Mouse (Mus musculus) heart, embryonic 11.5 days (tissue): ENCODE measurements around the gene Atp5d. TPM values are rescaled to one million over a fixed set of nuclear protein-coding genes. Genes with fewer than 3 reads are reported as not detected.

Experiments used
- ATAC-seq: fragments of 200-750 bp; cut with Nextera tagmentation; replicated peaks from 2 replicates; pipeline ENCODE4 v1.8.0; 2017; ENCODE audit warnings: moderate library complexity; ENCODE audit not compliant: insufficient number of reproducible peaks, low FRiP score, low TSS enrichment
- H3K27ac ChIP-seq: fragments of 300-500 bp; sonication (generic); 2 replicates; pipeline ENCODE4 v1.5.1; 2014; ENCODE audit warnings: mild to moderate bottlenecking, low read depth, low read length
- H3K27me3 ChIP-seq: fragments of 300-500 bp; sonication (generic); 2 replicates; pipeline ENCODE4 v1.6.1; 2014; ENCODE audit warnings: mild to moderate bottlenecking, low read length, mixed read lengths; ENCODE audit not compliant: control insufficient read depth, insufficient read depth
- H3K36me3 ChIP-seq: fragments of 300-500 bp; sonication (generic); 2 replicates; pipeline ENCODE4 v1.6.1; 2014; ENCODE audit warnings: mild to moderate bottlenecking, low read length, moderate library complexity, mixed read lengths; ENCODE audit not compliant: control insufficient read depth, insufficient read depth
- H3K4me1 ChIP-seq: fragments of 300-500 bp; sonication (generic); 2 replicates; pipeline ENCODE4 v1.6.1; 2014; ENCODE audit warnings: low read length; ENCODE audit not compliant: control insufficient read depth, insufficient read depth
- H3K4me2 ChIP-seq: fragments of 300-500 bp; sonication (generic); 2 replicates; pipeline ENCODE4 v1.6.1; 2014; ENCODE audit warnings: mild to moderate bottlenecking, moderate library complexity
- H3K4me3 ChIP-seq: fragments of 300-500 bp; sonication (generic); 2 replicates; pipeline ENCODE4 v1.5.1; 2014; ENCODE audit warnings: low read depth, low read length
- H3K9ac ChIP-seq: fragments of 300-500 bp; sonication (generic); 2 replicates; pipeline ENCODE4 v1.6.1; 2014; ENCODE audit warnings: mild to moderate bottlenecking, low read depth, low read length, moderate library complexity
- H3K9me3 ChIP-seq: fragments of 300-500 bp; sonication (generic); replicated peaks from 2 replicates; pipeline ENCODE4 v1.6.1; 2016; ENCODE audit warnings: low read length; ENCODE audit not compliant: control insufficient read depth
- WGBS: fragments of 180-500 bp; shearing (Covaris S2); extraction: QIAGEN DNeasy Blood & Tissue Kit; methylation state at CpG from one replicate; pipeline ENCODE4 v1.1.7; 2014; ENCODE audit not compliant: insufficient replicate concordance; 5-methylcytosine and 5-hydroxymethylcytosine counted together
- polyA plus RNA-seq: library from polyadenylated mRNA; unstranded; fragments of >200 nt; fragmentation: Nextera tagmentation; extraction: Ambion mirVana; gene quantifications from 2 replicates; pipeline ENCODE4 v1.2.1, GENCODE M21; 2014

Atp5d gene
- polyA plus RNA-seq, 1 experiment from 2014 or later, result 785 TPM

GRCm38 (mm10) chr10:80140666-80141035 lies 2.2 kb downstream of the Atp5d start, which contains the start of gene Cbarp:
Gene Cbarp, minus strand, starts transcription at chr10:80140835.
- 67% methylated on average over 10 of the region's 10 CpGs for WGBS
- Histone ChIP-seq H3K27ac (peak within 1 kb of the TSS; percentile 74), H3K36me3 (peaks cover 16% of the 10 kb centered on the region), H3K27me3 (peaks cover 23% of the 10 kb centered on the region), H3K9me3 (no peaks in the 10 kb centered on the region), H3K9ac (peak within 1 kb of the TSS; percentile 93), H3K4me3 (peak within 1 kb of the TSS; percentile 84), H3K4me1 (peaks cover 37% of the 10 kb centered on the region), H3K4me2 (peak within 1 kb of the TSS; percentile 97)
- ATAC-seq, result no peak

- no peaks in the 10 kb centered on the region for H3K9me3 ChIP-seq
- under 1% methylated on average over 29 of the region's 29 CpGs for whole genome bisulfite sequencing
- H3K27me3 ChIP-seq, result peaks cover 21% of the 10 kb centered on the region
- peak overlapping the region; percentile 94 for H3K4me2 ChIP-seq
- peaks cover 21% of the 10 kb centered on the region for H3K36me3 ChIP-seq
- peaks cover 43% of the 10 kb centered on the region for H3K4me1 ChIP-seq
- peak overlapping the region; percentile 74 for H3K27ac ChIP-seq
- peak; percentile 72 for ATAC-seq
- peak overlapping the region; percentile 84 for H3K4me3 ChIP-seq
- peak overlapping the region; percentile 73 for H3K9ac ChIP-seq
These were observed 2.8 kb downstream of the Atp5d start for GRCm38 (mm10) chr10:80141243-80141642.

GRCm38 (mm10) chr10:80141786-80142529 lies 3.5 kb downstream of the Atp5d start:
- Histone ChIP-seq H3K27ac (peak overlapping the region; percentile 82), H3K9me3 (no peaks in the 10 kb centered on the region), H3K4me3 (peak overlapping the region; percentile 84), H3K4me2 (peak overlapping the region; percentile 94), H3K27me3 (peaks cover 14% of the 10 kb centered on the region), H3K36me3 (peaks cover 23% of the 10 kb centered on the region), H3K4me1 (peaks cover 44% of the 10 kb centered on the region), H3K9ac (peak overlapping the region; percentile 93)
- ATAC-seq, result peak; percentile 78
- WGBS, result under 1% methylated on average over 43 of the region's 43 CpGs

- no peak for ATAC-seq
- WGBS, result under 1% methylated on average over 15 of the region's 15 CpGs
- Histone ChIP-seq H3K4me1 (peaks cover 46% of the 10 kb centered on the region), H3K9ac (peak overlapping the region; percentile 93), H3K4me3 (peak overlapping the region; percentile 84), H3K27me3 (peaks cover 8% of the 10 kb centered on the region), H3K27ac (peak overlapping the region; percentile 82), H3K36me3 (peaks cover 23% of the 10 kb centered on the region), H3K9me3 (no peaks in the 10 kb centered on the region), H3K4me2 (peak overlapping the region; percentile 94)
These were observed 4.1 kb downstream of the Atp5d start for GRCm38 (mm10) chr10:80142530-80142925.

GRCm38 (mm10) chr10:80143664-80144063 lies 5.2 kb downstream of the Atp5d start:
- no peaks in the 10 kb centered on the region for H3K9me3 ChIP-seq
- H3K4me3 ChIP-seq, result peak overlapping the region; percentile 18
- peaks cover 40% of the 10 kb centered on the region for H3K4me1 ChIP-seq

GRCm38 (mm10) chr10:80144159-80144558 lies 5.7 kb downstream of the Atp5d start:
- H3K4me1 ChIP-seq, result peaks cover 40% of the 10 kb centered on the region
- no peak overlapping the region for H3K4me2 ChIP-seq
- ATAC-seq, result no peak
- peak overlapping the region; percentile 3; the same call in 1 of the 2 replicates for H3K9ac ChIP-seq
- no peak overlapping the region for H3K4me3 ChIP-seq
- no peaks in the 10 kb centered on the region for H3K9me3 ChIP-seq
- 94% methylated on average over 12 of the region's 12 CpGs for WGBS
- no peak overlapping the region for H3K27ac ChIP-seq
- H3K27me3 ChIP-seq, result no peaks in the 10 kb centered on the region
- H3K36me3 ChIP-seq, result peaks cover 23% of the 10 kb centered on the region

More at GRCm38 (mm10) chr10:80143664-80144063, 5.2 kb downstream of the Atp5d start:
- no peak for ATAC-seq
- Histone ChIP-seq H3K4me2 (peak overlapping the region; percentile 94; the same call in 1 of the 2 replicates), H3K27me3 (no peaks in the 10 kb centered on the region), H3K27ac (no peak overlapping the region), H3K9ac (0 out of 2 replicates have a peak overlapping the region, but pooled peaks have one; percentile 16), H3K36me3 (peaks cover 23% of the 10 kb centered on the region)
- 91% methylated on average over 7 of the region's 7 CpGs for WGBS

GRCm38 (mm10) chr10:80144864-80145838 lies 6.7 kb downstream of the Atp5d start:
- Histone ChIP-seq H3K9me3 (no peaks in the 10 kb centered on the region), H3K27me3 (no peaks in the 10 kb centered on the region), H3K4me2 (peak overlapping the region; percentile 18), H3K4me1 (peaks cover 40% of the 10 kb centered on the region), H3K4me3 (peak overlapping the region; percentile 8; the same call in 1 of the 2 replicates), H3K27ac (peak overlapping the region; percentile 99; the same call in 1 of the 2 replicates), H3K36me3 (peaks cover 23% of the 10 kb centered on the region), H3K9ac (peak overlapping the region; percentile 3)
- 74% methylated on average over 20 of the region's 20 CpGs for WGBS
- no peak for ATAC-seq

- peak overlapping the region; percentile 8; the same call in 1 of the 2 replicates for H3K4me3 ChIP-seq
These were observed 7.5 kb downstream of the Atp5d start for GRCm38 (mm10) chr10:80145896-80146295.

More at GRCm38 (mm10) chr10:80145896-80146295, 7.5 kb downstream of the Atp5d start:
- Histone ChIP-seq H3K27ac (peak overlapping the region; percentile 99), H3K36me3 (peaks cover 23% of the 10 kb centered on the region), H3K9ac (peak overlapping the region; percentile 63), H3K4me1 (peaks cover 40% of the 10 kb centered on the region), H3K4me2 (peak overlapping the region; percentile 18), H3K9me3 (no peaks in the 10 kb centered on the region), H3K27me3 (no peaks in the 10 kb centered on the region)
- no peak for ATAC-seq
- WGBS, result 80% methylated on average over 6 of the region's 6 CpGs
